ENCODE assay signal across 8 mouse cellular contexts in the genomic region with DNA sequence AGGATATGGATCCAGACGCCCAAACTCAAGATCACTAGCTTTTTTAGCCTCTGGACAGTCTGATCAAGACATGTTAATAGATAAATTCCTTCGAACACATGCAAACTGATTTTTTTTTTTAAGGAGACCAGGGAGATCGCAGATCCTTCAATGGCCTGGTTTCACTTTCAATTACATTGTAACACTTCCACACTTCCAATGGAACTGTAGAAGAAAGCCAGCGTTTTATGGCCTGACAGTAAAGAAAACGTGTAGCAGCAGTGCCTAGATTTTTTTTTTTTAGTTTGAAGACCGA. TPM values are rescaled to one million over a fixed set of nuclear protein-coding genes. Genes with fewer than 3 reads are reported as not detected.
DNase-seq lines count a peak whose midpoint lies in the region; ATAC-seq and TF ChIP-seq lines count a peak whose summit lies in the region.

No protein-coding gene starts in this region.

- H3K9me3 ChIP-seq in kidney, embryonic 14.5 days (ENCODE audit: control insufficient read depth, low read length) = no peaks in the 10 kb centered on the region

- H3K36me3 ChIP-seq in kidney, embryonic 14.5 days (ENCODE audit: control insufficient read depth, insufficient read depth, low read length) = no peaks in the 10 kb centered on the region
- H3K36me3 ChIP-seq in myocyte (ENCODE audit: control insufficient read depth, insufficient read depth) = no peaks in the 10 kb centered on the region

- peak overlapping the region; percentile 44 for H3ac ChIP-seq in myocyte (ENCODE audit: control insufficient read depth, insufficient read length)

- peaks cover 60% of the 10 kb centered on the region for H3K79me2 ChIP-seq in myocyte (ENCODE audit: control insufficient read depth, insufficient read depth)

- TF ChIP-seq CTCF in bone marrow, adult 2 months (IDR thresholded peaks at IDR 0.05; ENCODE audit: control insufficient read depth, insufficient read depth, low read length) = no peak

- no peak for DNase-seq in kidney, postnatal 14 days
- DNase-seq in thymus, adult 18-20 months = no peak
- DNase-seq in spleen, postnatal 10 days (ENCODE audit: low spot score in 2 of 2) = no peak
- no peak for DNase-seq in cerebellum, adult 18-20 months

- H3K27ac ChIP-seq in kidney, embryonic 14.5 days (ENCODE audit: low read depth, low read length) = no peak overlapping the region
- H3K27ac ChIP-seq in bone marrow, adult 2 months (ENCODE audit: control insufficient read depth, insufficient read depth, low read depth, low read length, poor library complexity) = peak overlapping the region; percentile 91; the same call in 1 of the 2 replicates

- peak overlapping the region; percentile 83 for H3K4me3 ChIP-seq in kidney, embryonic 14.5 days (ENCODE audit: low read length)
- peak overlapping the region; percentile 69 for H3K4me3 ChIP-seq in bone marrow, adult 2 months (replicated peaks; ENCODE audit: control insufficient read depth, low read depth, low read length)
- peak overlapping the region; percentile 76 for H3K4me3 ChIP-seq in myocyte

- TF ChIP-seq POLR2A in bone marrow, adult 2 months (IDR thresholded peaks at IDR 0.05; ENCODE audit: borderline replicate concordance, control insufficient read depth, low read depth, low read length) = no peak
- TF ChIP-seq POLR2A in myocyte (IDR thresholded peaks at IDR 0.05; ENCODE audit: insufficient read length, low read depth) = no peak

- H3K9ac ChIP-seq in kidney, embryonic 14.5 days (ENCODE audit: low read depth, low read length) = peak overlapping the region; percentile 85; the same call in 1 of the 2 replicates

- H3K27me3 ChIP-seq in kidney, embryonic 14.5 days (ENCODE audit: control insufficient read depth, insufficient read depth, low read length) = no peaks in the 10 kb centered on the region
- H3K27me3 ChIP-seq in myocyte (ENCODE audit: control insufficient read depth, insufficient read depth, insufficient read length) = no peaks in the 10 kb centered on the region

- peaks cover 17% of the 10 kb centered on the region for H3K4me1 ChIP-seq in kidney, embryonic 14.5 days (ENCODE audit: control insufficient read depth, insufficient read depth, low read length)
- H3K4me1 ChIP-seq in bone marrow, adult 2 months (ENCODE audit: control insufficient read depth, insufficient read depth, low read length) = peaks cover 6% of the 10 kb centered on the region; the same call in 1 of the 2 replicates

- WGBS in kidney, embryonic 14.5 days = 13% methylated on average over 6 of the region's 6 CpGs
- WGBS in bone marrow, adult 2 months = under 1% methylated on average over 6 of the region's 6 CpGs

- peak overlapping the region; percentile 51 for H3K4me2 ChIP-seq in kidney, embryonic 14.5 days (replicated peaks; ENCODE audit: low read depth, low read length)
- H3K4me2 ChIP-seq in myocyte (ENCODE audit: low read depth) = peak overlapping the region; percentile 82

- ATAC-seq in kidney, embryonic 14.5 days (ENCODE audit: low FRiP score, low TSS enrichment) = no peak
- peak; percentile 12 for ATAC-seq in inflammation-experienced regulatory T-cells, adult 6 months

TF ChIP-seq in myocyte, 11 proteins besides CTCF, POLR2A, EP300 and RAD21:
- TF ChIP-seq MYOG (IDR thresholded peaks at IDR 0.05; ENCODE audit: control insufficient read depth in 1 of 3, insufficient read depth in 1 of 3, insufficient read length in 2 of 3, low read depth in 2 of 3) (no peak), POLR2AphosphoS2 (IDR thresholded peaks at IDR 0.05; ENCODE audit: insufficient read length, low read depth) (no peak), USF1 (IDR thresholded peaks at IDR 0.05; ENCODE audit: low read depth) (no peak), SRF (IDR thresholded peaks at IDR 0.05; ENCODE audit: control insufficient read depth, insufficient read length, low read depth) (no peak), REST (IDR thresholded peaks at IDR 0.05; ENCODE audit: insufficient read depth, insufficient read length) (no peak), MYOD1 (IDR thresholded peaks at IDR 0.05; ENCODE audit: control insufficient read depth in 1 of 3, insufficient read length in 2 of 3, low read depth in 2 of 3) (no peak), CEBPB (IDR thresholded peaks at IDR 0.05; ENCODE audit: insufficient read depth, poor library complexity, severe bottlenecking) (no peak), MAX (IDR thresholded peaks at IDR 0.05; ENCODE audit: low read depth) (no peak), TCF3 (IDR thresholded peaks at IDR 0.05; ENCODE audit: insufficient read length, low read depth) (no peak), E2F4 (IDR thresholded peaks at IDR 0.05; ENCODE audit: insufficient read depth) (no peak), TCF12 (IDR thresholded peaks at IDR 0.05; ENCODE audit: insufficient read depth, poor library complexity, severe bottlenecking) (no peak)

RNA-seq across cellular contexts. Expression of gene Rab21, which starts 1.2 kb away (rescaled TPM):
- 9.4 and 10.9 TPM in 2 replicates for polyA plus RNA-seq in kidney, embryonic 14.5 days (2014; fragmentation: Nextera tagmentation; extraction: Ambion mirVana)
- 16.9 and 21.2 TPM in 2 replicates for polyA plus RNA-seq in bone marrow, adult 2 months (2011; ENCODE audit: insufficient read depth, insufficient read length, low replicate concordance, missing spikeins)
- 10 to 100 TPM; 19.2 to 22.6 (median 21.0) TPM for polyA plus RNA-seq in inflammation-experienced regulatory T-cells, adult 6 months (2017; shearing (Covaris generic))
- polyA plus RNA-seq in myocyte (2012; fragmentation: generic; extraction: Trizol) = 16.9 TPM

RNA-seq across cellular contexts. Expression of gene Tmem19, which starts 48.1 kb away (rescaled TPM):
- polyA plus RNA-seq in kidney, embryonic 14.5 days (2014; fragmentation: Nextera tagmentation; extraction: Ambion mirVana) = 18.8 and 35.5 TPM in 2 replicates
- polyA plus RNA-seq in bone marrow, adult 2 months (2011; ENCODE audit: insufficient read depth, insufficient read length, low replicate concordance, missing spikeins) = 7.5 and 12.2 TPM in 2 replicates
- 10 to 100 TPM; 35.8 to 43.5 (median 39.4) TPM for polyA plus RNA-seq in inflammation-experienced regulatory T-cells, adult 6 months (2017; shearing (Covaris generic))
- 18.0 TPM for polyA plus RNA-seq in myocyte (2012; fragmentation: generic; extraction: Trizol)
